Mouse (Mus musculus) heart, adult 2 months (tissue): ENCODE data around the gene Mgmt. TPM values are rescaled to one million over a fixed set of nuclear protein-coding genes. Genes with fewer than 3 reads are reported as not detected.

Experiments
- DNase-seq, 2 experiments: peaks; one replicate each; pipeline ENCODE4 v3.0.0; 2021
- H3K27ac ChIP-seq: fragments of 200-600 bp; 2 replicates; pipeline ENCODE4 v1.8.1; 2022
- H3K27me3 ChIP-seq: fragments of 200-500 bp; 2 replicates; pipeline ENCODE4 v1.6.1; 2012; ENCODE audit warnings: mild to moderate bottlenecking, low read length, inconsistent platforms, mixed read lengths; ENCODE audit not compliant: control insufficient read depth, insufficient read depth
- H3K36me3 ChIP-seq: fragments of 200-500 bp; 2 replicates; pipeline ENCODE4 v1.6.1; 2012; ENCODE audit warnings: low read length, inconsistent platforms; ENCODE audit not compliant: control insufficient read depth, insufficient read depth
- H3K4me1 ChIP-seq: fragments of 200-500 bp; 2 replicates; pipeline ENCODE4 v1.6.1; 2011; ENCODE audit warnings: low read length; ENCODE audit not compliant: control insufficient read depth, insufficient read depth
- H3K4me3 ChIP-seq: fragments of 200-600 bp; 2 replicates; pipeline ENCODE4 v1.8.1; 2022
- H3K79me2 ChIP-seq: fragments of 200-500 bp; replicated peaks from 2 replicates; pipeline ENCODE4 v1.6.1; 2012; ENCODE audit warnings: mild to moderate bottlenecking, inconsistent platforms, low read length, moderate library complexity, mixed read lengths; ENCODE audit not compliant: control insufficient read depth, insufficient read depth
- H3K9ac ChIP-seq: fragments of 200-500 bp; 2 replicates; pipeline ENCODE4 v1.6.1; 2012; ENCODE audit warnings: low read depth, mild to moderate bottlenecking, control low read depth, inconsistent platforms, low read length, mixed read lengths
- CTCF ChIP-seq: fragments of 200-600 bp; IDR thresholded peaks from 2 replicates; pipeline ENCODE4 v1.8.1; 2022; ENCODE audit warnings: antibody characterized with exemption, mild to moderate bottlenecking, moderate library complexity
- EP300 ChIP-seq: fragments of 200-500 bp; IDR thresholded peaks from 2 replicates; pipeline ENCODE4 v1.6.1; 2011; ENCODE audit warnings: low read depth, low read length, control low read depth; ENCODE audit not compliant: insufficient read depth
- POLR2A ChIP-seq: fragments of 200-500 bp; IDR thresholded peaks from 2 replicates; pipeline ENCODE4 v1.6.1; 2011; ENCODE audit warnings: mild to moderate bottlenecking, low read depth, low read length, control low read depth; ENCODE audit not compliant: insufficient read depth
- WGBS: fragments of 180-500 bp; shearing (Covaris S2); methylation state at CpG from one replicate; pipeline ENCODE4 v1.1.7; 2018; 5-methylcytosine and 5-hydroxymethylcytosine counted together
- intact Hi-C: fragments of 180-260 bp; cut with DNase I; formaldehyde crosslinking; loops from one replicate; pipeline ENCODE4 v1.15.1; 2025
- polyA plus RNA-seq: library from polyadenylated mRNA; depleted of rRNA; stranded (reverse); fragments of >200 nt; gene quantifications from 2 replicates; pipeline ENCODE4 v1.2.3, GENCODE M21; 2012
- total RNA-seq, 2 experiments: library from RNA; stranded (reverse); gene quantifications; 2 replicates each; pipeline ENCODE4 v1.2.3; 2021

The Mgmt gene
- total and polyA plus RNA-seq, 3 experiments, result 3.6 to 3.8 (median 3.7) TPM

DNA sequence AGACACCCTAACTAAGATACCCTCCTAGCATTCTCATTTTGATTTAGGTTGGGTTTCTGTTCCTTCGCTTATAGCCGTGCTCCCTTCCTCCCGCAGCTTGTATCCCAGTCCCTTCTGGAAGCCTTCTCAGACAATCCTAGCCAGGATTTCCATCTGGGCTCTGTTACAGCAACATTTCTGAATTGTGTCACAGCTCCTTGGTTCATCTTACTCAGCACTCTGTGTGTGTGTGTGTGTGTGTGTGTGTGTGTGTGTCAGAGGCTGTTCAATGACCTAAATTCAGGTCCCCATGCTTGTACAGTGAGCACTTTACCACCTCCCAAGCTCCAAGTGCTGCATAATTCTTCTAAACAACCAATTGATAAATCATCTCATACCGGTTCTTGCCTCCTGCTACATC lies 14.0 kb upstream of the Mgmt start:
- WGBS, result 85% methylated on average over 4 of the region's 4 CpGs
- intact Hi-C loops, result no loop called here

DNA sequence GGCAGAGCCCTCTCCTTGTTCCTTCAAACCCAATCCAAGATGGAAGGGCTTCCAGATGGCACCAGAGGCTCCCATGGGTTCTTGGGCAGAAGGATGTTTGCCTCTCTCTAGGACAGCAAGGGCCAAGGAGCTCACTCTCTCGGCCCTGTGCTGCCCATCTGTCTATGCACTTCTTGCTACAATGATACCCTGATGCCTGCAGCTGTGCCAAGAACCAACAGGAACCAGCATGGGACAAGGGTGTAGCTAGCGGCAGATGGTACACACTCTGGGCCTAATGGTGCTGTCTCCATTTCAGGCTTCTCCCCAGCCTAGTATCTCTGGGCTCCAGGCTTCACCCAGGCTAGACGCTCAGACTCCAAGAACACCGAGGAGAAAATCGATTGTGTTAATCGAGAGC lies 6.3 kb upstream of the Mgmt start:
- Histone ChIP-seq H3K36me3 (no peaks in the 10 kb centered on the region), H3K27ac (no peak overlapping the region), H3K27me3 (no peaks in the 10 kb centered on the region), H3K4me1 (no peaks in the 10 kb centered on the region), H3K79me2 (no peaks in the 10 kb centered on the region), H3K9ac (no peak overlapping the region), H3K4me3 (no peak overlapping the region)
- TF ChIP-seq CTCF (no peak), EP300 (no peak), POLR2A (no peak)
- no peak for DNase-seq
- WGBS, result 83% methylated on average over 6 of the region's 6 CpGs
- intact Hi-C loops, result no loop called here

More for the DNA sequence above, 14.0 kb upstream of the Mgmt start:
- TF ChIP-seq CTCF, result no peak
- TF ChIP-seq EP300, result no peak
- no peak for TF ChIP-seq POLR2A
- DNase-seq, result peak in 1 of 2 experiments; percentile 21
- Histone ChIP-seq H3K27ac (no peak overlapping the region), H3K4me1 (no peaks in the 10 kb centered on the region), H3K36me3 (no peaks in the 10 kb centered on the region), H3K27me3 (no peaks in the 10 kb centered on the region; the same call in 1 of the 2 replicates), H3K79me2 (no peaks in the 10 kb centered on the region), H3K9ac (no peak overlapping the region), H3K4me3 (no peak overlapping the region)

DNA sequence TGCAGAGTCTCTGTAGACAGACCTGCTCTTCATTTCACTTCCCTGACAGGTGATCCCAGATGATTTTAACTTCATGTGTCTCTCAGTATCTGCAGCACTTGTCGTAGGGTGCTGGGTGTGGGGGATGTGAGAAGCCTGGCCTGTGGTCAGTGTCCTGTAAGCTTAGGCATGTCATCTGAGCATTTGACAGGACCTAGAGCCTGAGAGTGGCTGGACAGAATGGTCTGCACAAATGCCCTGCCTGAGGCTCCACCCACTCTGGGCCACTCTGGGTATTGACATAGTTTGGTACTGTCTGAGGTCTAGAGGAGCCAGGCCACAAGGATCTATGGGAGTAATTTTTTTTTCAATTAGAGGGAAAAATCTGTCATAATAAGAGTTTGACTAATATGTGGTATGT lies 942 bp downstream of the Mgmt start:
- WGBS, result 90% methylated on average over 1 of the region's 1 CpGs
- Histone ChIP-seq H3K27ac (peak overlapping the region; percentile 78), H3K4me1 (peaks cover 4% of the 10 kb centered on the region; the same call in 1 of the 2 replicates), H3K4me3 (no peak overlapping the region), H3K9ac (no peak overlapping the region), H3K27me3 (no peaks in the 10 kb centered on the region), H3K79me2 (no peaks in the 10 kb centered on the region), H3K36me3 (no peaks in the 10 kb centered on the region)
- TF ChIP-seq EP300, result no peak
- no peak for TF ChIP-seq CTCF
- TF ChIP-seq POLR2A, result no peak
- intact Hi-C loops, result no loop called here
- DNase-seq, result no peak

DNA sequence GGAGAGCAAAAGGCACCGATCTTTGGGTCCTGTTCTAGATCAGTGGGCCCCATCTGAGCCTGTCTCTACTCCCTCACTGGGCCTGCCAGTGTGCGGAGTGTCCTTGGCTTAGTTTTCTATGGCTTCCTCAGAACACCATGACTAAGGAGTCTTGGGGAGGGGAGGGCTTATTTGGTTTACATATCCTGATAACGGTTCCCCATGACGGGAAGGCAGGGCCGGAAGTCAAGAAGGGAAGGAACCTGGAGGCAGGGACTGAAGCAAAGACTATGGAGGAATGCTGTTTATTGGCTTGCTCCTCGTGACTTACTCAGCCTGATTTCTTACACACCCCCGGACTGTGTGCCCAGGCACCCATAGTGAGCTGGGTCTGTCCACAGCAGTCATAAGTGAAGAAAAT lies 1.4 kb downstream of the Mgmt start:
- intact Hi-C loops, result no loop called here
- H3K79me2 ChIP-seq, result no peaks in the 10 kb centered on the region

DNA sequence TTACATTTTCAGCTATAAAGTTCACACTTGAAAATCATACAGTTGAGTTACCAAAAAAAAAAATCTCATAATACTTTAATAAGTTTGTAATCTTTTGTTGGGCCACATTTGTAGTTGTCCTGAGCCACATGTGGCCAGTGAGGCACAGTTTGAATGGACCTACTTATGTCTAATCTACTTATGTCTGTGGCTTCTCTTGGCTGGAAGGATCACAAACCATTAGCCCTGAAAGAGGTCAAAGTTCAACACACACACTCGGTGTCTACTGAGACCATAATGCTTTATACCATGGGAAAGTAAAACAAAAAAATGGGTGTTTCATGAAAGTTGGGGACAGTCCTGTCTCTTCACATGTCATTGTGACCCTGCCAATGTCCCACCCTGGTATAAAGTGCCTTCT lies 3.1 kb downstream of the Mgmt start:
- Histone ChIP-seq H3K79me2 (no peaks in the 10 kb centered on the region), H3K4me3 (no peak overlapping the region), H3K9ac (no peak overlapping the region), H3K27ac (no peak overlapping the region), H3K36me3 (no peaks in the 10 kb centered on the region), H3K27me3 (no peaks in the 10 kb centered on the region), H3K4me1 (peaks cover 4% of the 10 kb centered on the region; the same call in 1 of the 2 replicates)
- 63% methylated on average over 1 of the region's 1 CpGs for WGBS
- no peak for DNase-seq
- TF ChIP-seq EP300 (no peak), CTCF (no peak), POLR2A (no peak)
- intact Hi-C loops, result no loop called here

More for the DNA sequence above, 1.4 kb downstream of the Mgmt start:
- no peaks in the 10 kb centered on the region for H3K36me3 ChIP-seq
- DNase-seq, result no peak
- no peak overlapping the region for H3K9ac ChIP-seq
- WGBS, result 61% methylated on average over 7 of the region's 7 CpGs
- TF ChIP-seq CTCF (no peak), POLR2A (no peak), EP300 (no peak)
- H3K4me1 ChIP-seq, result peaks cover 4% of the 10 kb centered on the region; the same call in 1 of the 2 replicates
- H3K4me3 ChIP-seq, result no peak overlapping the region
- H3K27ac ChIP-seq, result no peak overlapping the region
- H3K27me3 ChIP-seq, result no peaks in the 10 kb centered on the region

DNA sequence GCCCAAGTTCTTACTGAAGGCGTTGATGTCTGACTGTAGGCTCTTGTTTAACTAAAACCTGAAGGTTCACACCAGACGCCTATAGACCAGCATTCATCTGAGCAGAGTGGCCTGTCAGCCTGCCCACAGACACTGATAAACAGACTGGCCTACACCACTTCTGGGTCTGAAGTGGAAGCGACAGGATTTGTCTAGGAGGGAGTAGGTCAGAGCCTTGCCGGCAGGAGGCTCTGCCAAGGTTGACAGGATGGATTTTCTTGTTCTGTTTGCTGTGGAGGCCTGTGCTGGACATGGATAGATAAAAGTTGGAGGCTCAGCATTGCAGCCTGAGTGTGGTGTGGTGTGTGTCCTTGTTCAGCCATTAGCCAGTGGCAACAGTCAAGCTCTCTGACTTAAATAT lies 3.6 kb downstream of the Mgmt start:
- WGBS, result 48% methylated on average over 4 of the region's 4 CpGs
- H3K79me2 ChIP-seq, result no peaks in the 10 kb centered on the region
- peaks cover 4% of the 10 kb centered on the region; the same call in 1 of the 2 replicates for H3K4me1 ChIP-seq
- intact Hi-C loops, result no loop called here
- DNase-seq, result no peak
- H3K27ac ChIP-seq, result no peak overlapping the region
- no peaks in the 10 kb centered on the region for H3K36me3 ChIP-seq
- H3K9ac ChIP-seq, result no peak overlapping the region
- no peaks in the 10 kb centered on the region for H3K27me3 ChIP-seq
- TF ChIP-seq CTCF, result no peak
- TF ChIP-seq POLR2A, result no peak
- TF ChIP-seq EP300, result no peak
- no peak overlapping the region for H3K4me3 ChIP-seq
